Mouse (Mus musculus): ENCODE results near the gene Fgf13.
A peak's percentile ranks its signal among the peaks of the same experiment; 100 is the strongest.

Fgf13 gene

GRCm38 (mm10) chrX:59186922-59187321, 380.9 kb downstream of the Fgf13 start:
- DNase-seq (ENCODE audit: extremely low spot score): no peak

GRCm38 (mm10) chrX:59182323-59182722, 385.5 kb downstream of the Fgf13 start:
- no peak for DNase-seq (ENCODE audit: extremely low spot score)

- DNase-seq (ENCODE audit: extremely low spot score): no peak
Measured at GRCm38 (mm10) chrX:59179627-59180026, 388.2 kb downstream of the Fgf13 start.

GRCm38 (mm10) chrX:59179081-59179596, 388.7 kb downstream of the Fgf13 start:
- DNase-seq (ENCODE audit: extremely low spot score): peak; percentile 36

GRCm38 (mm10) chrX:59177653-59178052, 390.2 kb downstream of the Fgf13 start:
- DNase-seq (ENCODE audit: extremely low spot score): no peak

GRCm38 (mm10) chrX:59172200-59172599, 395.7 kb downstream of the Fgf13 start:
- peak; percentile 3 for DNase-seq (ENCODE audit: extremely low spot score)

GRCm38 (mm10) chrX:59166763-59167162, 401.1 kb downstream of the Fgf13 start:
- DNase-seq (ENCODE audit: extremely low spot score): no peak

- no peak for DNase-seq (ENCODE audit: extremely low spot score)
Measured at GRCm38 (mm10) chrX:59141947-59142346, 425.9 kb downstream of the Fgf13 start.

GRCm38 (mm10) chrX:59134928-59135361, 432.9 kb downstream of the Fgf13 start:
- DNase-seq (ENCODE audit: extremely low spot score): peak; percentile 54

- DNase-seq (ENCODE audit: extremely low spot score): peak; percentile 51
Measured at GRCm38 (mm10) chrX:59134166-59134861, 433.6 kb downstream of the Fgf13 start.

GRCm38 (mm10) chrX:59133834-59134165, 434.1 kb downstream of the Fgf13 start:
- peak; percentile 45 for DNase-seq (ENCODE audit: extremely low spot score)

- peak; percentile 16 for DNase-seq (ENCODE audit: extremely low spot score)
Measured at GRCm38 (mm10) chrX:59133416-59133815, 434.5 kb downstream of the Fgf13 start.

- no peak for DNase-seq (ENCODE audit: extremely low spot score)
Measured at GRCm38 (mm10) chrX:59126637-59127036, 441.2 kb downstream of the Fgf13 start.

GRCm38 (mm10) chrX:59113187-59113586, 454.7 kb downstream of the Fgf13 start:
- no peak for DNase-seq (ENCODE audit: extremely low spot score)

- no peak for DNase-seq (ENCODE audit: extremely low spot score)
Measured at GRCm38 (mm10) chrX:59085928-59086327, 481.9 kb downstream of the Fgf13 start.

- no peak for DNase-seq (ENCODE audit: extremely low spot score)
Measured at GRCm38 (mm10) chrX:59080427-59080826, 487.4 kb downstream of the Fgf13 start.

- no peak for DNase-seq (ENCODE audit: extremely low spot score)
Measured at GRCm38 (mm10) chrX:59072083-59072482, 495.8 kb downstream of the Fgf13 start.

- no peak for DNase-seq (ENCODE audit: extremely low spot score)
Measured at GRCm38 (mm10) chrX:59063157-59063556, 504.7 kb downstream of the Fgf13 start.

GRCm38 (mm10) chrX:59034969-59035368, 532.9 kb downstream of the Fgf13 start:
- no peak for DNase-seq (ENCODE audit: extremely low spot score)
